10 mouse cellular contexts compared by ENCODE assay signal in the genomic region with DNA sequence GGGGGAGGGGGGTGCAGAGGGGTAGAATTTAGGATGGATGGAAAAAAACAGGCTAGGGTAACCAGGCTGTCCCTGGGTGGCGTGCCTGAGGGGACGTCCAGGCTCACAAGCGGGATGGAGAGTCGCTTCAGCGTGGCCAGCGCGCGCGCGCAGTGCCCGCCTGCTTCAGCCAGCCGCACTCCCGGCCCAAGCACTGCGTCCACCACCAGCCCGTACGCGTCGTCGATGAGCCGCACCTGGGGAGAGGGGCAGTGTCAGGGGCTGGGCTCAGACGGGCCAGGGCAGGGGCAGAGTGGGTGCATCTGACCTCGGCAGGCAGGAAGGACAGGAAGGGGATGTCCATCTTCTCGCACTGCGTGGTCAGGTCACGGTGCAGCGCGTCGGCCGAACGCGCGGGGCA. TPM values are rescaled to one million over a fixed set of nuclear protein-coding genes. Genes with fewer than 3 reads are reported as not detected.
A peak's percentile ranks its signal among the peaks of the same experiment; 100 is the strongest.
DNase-seq lines count a peak whose midpoint lies in the region; ATAC-seq lines count a peak whose summit lies in the region.
"Had no signal": no experiment of that assay in that cellular context is flagged by ENCODE, and none has a peak within 500 bp of the region (broad histone marks: within the 10 kb centered on the region; RNA-seq: fewer than 3 reads in every experiment).

No protein-coding gene starts in this region.

- WGBS in heart, embryonic 14.5 days: 7% methylated on average over 26 of the region's 32 CpGs
- WGBS in hindbrain, embryonic 10.5 days: 5% methylated on average over 32 of the region's 32 CpGs
- 5% methylated on average over 32 of the region's 32 CpGs for WGBS in midbrain, embryonic 11.5 days

- intact Hi-C loops in heart, postnatal 36 days (cut with DNase I): loop anchor here (5.0 kb wide), 1 partner anchor 262 kb away; a partner anchor contains a TSS

- H3K9ac ChIP-seq in heart, embryonic 14.5 days (ENCODE audit: low read length): peak overlapping the region; percentile 31; the same call in 1 of the 2 replicates
- no peak overlapping the region for H3K9ac ChIP-seq in midbrain, embryonic 11.5 days (ENCODE audit: low read length)

- peaks cover 16 to 34% of the 10 kb centered on the region in 2 experiments; a peak in 3 of 4 replicates for H3K4me1 ChIP-seq in heart, embryonic 14.5 days (ENCODE audit: control insufficient read depth in 2 of 2, insufficient read depth in 2 of 2, low read length in 2 of 2)
- H3K4me1 ChIP-seq in brown adipose tissue, adult 24 weeks (ENCODE audit: control insufficient read depth, insufficient read depth, insufficient read length, low read length): peaks cover 6% of the 10 kb centered on the region; the same call in 1 of the 2 replicates
- peaks cover 67% of the 10 kb centered on the region for H3K4me1 ChIP-seq in hindbrain, embryonic 10.5 days (replicated peaks)
- peaks cover 25% of the 10 kb centered on the region for H3K4me1 ChIP-seq in midbrain, embryonic 11.5 days (ENCODE audit: control insufficient read depth, insufficient read depth, low read length)

- peaks cover 67% of the 10 kb centered on the region for H3K27me3 ChIP-seq in heart, embryonic 14.5 days (ENCODE audit: control insufficient read depth, insufficient read depth, low read length)
- peaks cover 85% of the 10 kb centered on the region for H3K27me3 ChIP-seq in hindbrain, embryonic 10.5 days (ENCODE audit: insufficient read depth, poor library complexity, severe bottlenecking)
- H3K27me3 ChIP-seq in midbrain, embryonic 11.5 days (ENCODE audit: control insufficient read depth, insufficient read depth, low read length): peaks cover 69% of the 10 kb centered on the region

- no peaks in the 10 kb centered on the region for H3K9me3 ChIP-seq in heart, embryonic 14.5 days (ENCODE audit: control insufficient read depth, low read length)
- no peaks in the 10 kb centered on the region for H3K9me3 ChIP-seq in hindbrain, embryonic 10.5 days
- H3K9me3 ChIP-seq in midbrain, embryonic 11.5 days (ENCODE audit: control insufficient read depth, low read length): no peaks in the 10 kb centered on the region

- peak overlapping the region; percentile 67 for H3K4me2 ChIP-seq in heart, embryonic 14.5 days (ENCODE audit: low read length)
- no peak overlapping the region for H3K4me2 ChIP-seq in midbrain, embryonic 11.5 days

- no peak for DNase-seq in heart, postnatal 36 days
- DNase-seq in hindbrain, embryonic 10.5 days (ENCODE audit: low spot score): peak; percentile 34
- peak; percentile 87 for DNase-seq in midbrain, embryonic 11.5 days (ENCODE audit: low spot score, missing footprints)
- DNase-seq in right cerebral cortex, postnatal 25 days: no peak
- DNase-seq in thymus, postnatal 36 days: no peak
- DNase-seq in adrenal gland, postnatal 25 days: no peak
- DNase-seq: layer of hippocampus, postnatal 36 days had no signal

- peaks cover 26% of the 10 kb centered on the region for H3K36me3 ChIP-seq in heart, embryonic 14.5 days (ENCODE audit: control insufficient read depth, insufficient read depth, low read length)
- H3K36me3 ChIP-seq in hindbrain, embryonic 10.5 days: peaks cover 20% of the 10 kb centered on the region
- no peaks in the 10 kb centered on the region; the same call in 1 of the 2 replicates for H3K36me3 ChIP-seq in midbrain, embryonic 11.5 days (ENCODE audit: control insufficient read depth, insufficient read depth, low read length)

- H3K27ac ChIP-seq in heart, embryonic 14.5 days (replicated peaks in 1 of 2; ENCODE audit: control insufficient read depth in 1 of 2, insufficient read depth in 1 of 2, low read depth in 2 of 2, low read length in 2 of 2): no peak overlapping the region
- no peak overlapping the region for H3K27ac ChIP-seq in brown adipose tissue, adult 24 weeks (replicated peaks; ENCODE audit: low read depth, low read length)
- H3K27ac ChIP-seq in hindbrain, embryonic 10.5 days: no peak overlapping the region
- H3K27ac ChIP-seq in midbrain, embryonic 11.5 days (ENCODE audit: low read depth, low read length): no peak overlapping the region

- ATAC-seq in heart, embryonic 14.5 days (ENCODE audit: insufficient number of reproducible peaks, insufficient read depth, low FRiP score, low read depth): no peak
- peak; percentile 7; the same call in 1 of the 2 replicates for ATAC-seq in midbrain, embryonic 11.5 days (ENCODE audit: low FRiP score)

- H3K4me3 ChIP-seq in heart, embryonic 14.5 days (ENCODE audit: control insufficient read depth in 1 of 2, insufficient read depth in 1 of 2, low read depth in 1 of 2, low read length in 2 of 2): peak overlapping the region; percentile 27 to 37
- peak overlapping the region; percentile 48 for H3K4me3 ChIP-seq in brown adipose tissue, adult 24 weeks (ENCODE audit: insufficient read depth, low read depth, low read length)
- H3K4me3 ChIP-seq in hindbrain, embryonic 10.5 days: peak overlapping the region; percentile 38
- peak overlapping the region; percentile 1 for H3K4me3 ChIP-seq in midbrain, embryonic 11.5 days (ENCODE audit: low read depth, low read length)

RNA-seq across cellular contexts. Expression of a gene that starts 1.4 kb away (rescaled TPM):
- polyA plus RNA-seq in heart, embryonic 14.5 days (2014; fragmentation: Nextera tagmentation; extraction: Ambion mirVana): 0.30 and 0.42 TPM in 2 replicates
- 1 to 10 TPM; 1.7 to 2.4 TPM for total RNA-seq in heart, postnatal 36 days (2021)
- polyA plus RNA-seq in brown adipose tissue, adult 24 weeks (2012; ENCODE audit: insufficient read depth, insufficient read length, missing spikeins): not detected in 2 replicates
- 0.44 and 0.47 TPM in 2 replicates for polyA plus RNA-seq in hindbrain, embryonic 10.5 days (2016; fragmentation: Nextera tagmentation; extraction: Ambion mirVana)
- polyA plus RNA-seq in midbrain, embryonic 11.5 days (2014; fragmentation: Nextera tagmentation; extraction: Ambion mirVana): 0.31 and 0.40 TPM in 2 replicates
- total RNA-seq in adrenal gland, postnatal 25 days (2021): not detected in 2 replicates
- total RNA-seq: common myeloid progenitor, adult 5-6 weeks had no signal

RNA-seq across cellular contexts. Expression of a gene that starts 13.1 kb away (rescaled TPM):
- polyA plus RNA-seq in heart, embryonic 14.5 days (2014; fragmentation: Nextera tagmentation; extraction: Ambion mirVana): 1.5 and 1.8 TPM in 2 replicates
- not detected for total RNA-seq in heart, postnatal 36 days (2021)
- polyA plus RNA-seq in brown adipose tissue, adult 24 weeks (2012; ENCODE audit: insufficient read depth, insufficient read length, missing spikeins): not detected in 2 replicates
- 4.7 and 4.8 TPM in 2 replicates for polyA plus RNA-seq in hindbrain, embryonic 10.5 days (2016; fragmentation: Nextera tagmentation; extraction: Ambion mirVana)
- 3.4 and 4.0 TPM in 2 replicates for polyA plus RNA-seq in midbrain, embryonic 11.5 days (2014; fragmentation: Nextera tagmentation; extraction: Ambion mirVana)
- 0.24 TPM in 1 of 2 replicates, not detected in the other for total RNA-seq in adrenal gland, postnatal 25 days (2021)
- total RNA-seq: common myeloid progenitor, adult 5-6 weeks had no signal

RNA-seq across cellular contexts. Expression of a gene that starts 13.5 kb away (rescaled TPM):
- polyA plus RNA-seq in heart, embryonic 14.5 days (2014; fragmentation: Nextera tagmentation; extraction: Ambion mirVana): 409 and 446 TPM in 2 replicates
- 100 to 1,000 TPM; 451 to 482 TPM for total RNA-seq in heart, postnatal 36 days (2021)
- polyA plus RNA-seq in brown adipose tissue, adult 24 weeks (2012; ENCODE audit: insufficient read depth, insufficient read length, missing spikeins): 437 and 615 TPM in 2 replicates
- polyA plus RNA-seq in hindbrain, embryonic 10.5 days (2016; fragmentation: Nextera tagmentation; extraction: Ambion mirVana): 166 and 177 TPM in 2 replicates
- 167 and 172 TPM in 2 replicates for polyA plus RNA-seq in midbrain, embryonic 11.5 days (2014; fragmentation: Nextera tagmentation; extraction: Ambion mirVana)
- 158 TPM in 2 replicates for total RNA-seq in adrenal gland, postnatal 25 days (2021)

RNA-seq across cellular contexts. Expression of a gene that starts 13.6 kb away (rescaled TPM):
- polyA plus RNA-seq in heart, embryonic 14.5 days (2014; fragmentation: Nextera tagmentation; extraction: Ambion mirVana): 5.6 and 8.4 TPM in 2 replicates
- total RNA-seq in heart, postnatal 36 days (2021): 10 to 100 TPM in 1 of 2 experiments, 1 to 10 TPM in 1; 9.1 to 12.1 TPM
- 8.4 and 10.4 TPM in 2 replicates for polyA plus RNA-seq in brown adipose tissue, adult 24 weeks (2012; ENCODE audit: insufficient read depth, insufficient read length, missing spikeins)
- polyA plus RNA-seq in hindbrain, embryonic 10.5 days (2016; fragmentation: Nextera tagmentation; extraction: Ambion mirVana): 4.9 and 7.3 TPM in 2 replicates
- polyA plus RNA-seq in midbrain, embryonic 11.5 days (2014; fragmentation: Nextera tagmentation; extraction: Ambion mirVana): 3.2 and 3.6 TPM in 2 replicates
- total RNA-seq in adrenal gland, postnatal 25 days (2021): 1.7 and 4.5 TPM in 2 replicates
- total RNA-seq: common myeloid progenitor, adult 5-6 weeks had no signal

RNA-seq across cellular contexts. Expression of a gene that starts 56.6 kb away (rescaled TPM):
- polyA plus RNA-seq in heart, embryonic 14.5 days (2014; fragmentation: Nextera tagmentation; extraction: Ambion mirVana): 3.2 and 5.0 TPM in 2 replicates
- total RNA-seq in heart, postnatal 36 days (2021): not detected
- not detected in 2 replicates for polyA plus RNA-seq in brown adipose tissue, adult 24 weeks (2012; ENCODE audit: insufficient read depth, insufficient read length, missing spikeins)
- 39.8 and 49.9 TPM in 2 replicates for polyA plus RNA-seq in hindbrain, embryonic 10.5 days (2016; fragmentation: Nextera tagmentation; extraction: Ambion mirVana)
- polyA plus RNA-seq in midbrain, embryonic 11.5 days (2014; fragmentation: Nextera tagmentation; extraction: Ambion mirVana): 33.9 and 39.1 TPM in 2 replicates
- 1.7 and 2.5 TPM in 2 replicates for total RNA-seq in adrenal gland, postnatal 25 days (2021)

Comparison
In these comparisons a context has a peak if more than half of its experiments do, and no peak if none do; other contexts are left out.
1. DNase-seq: peak in hindbrain, embryonic 10.5 days (single experiment) and midbrain, embryonic 11.5 days (single experiment); none in heart, postnatal 36 days (0 of 2), right cerebral cortex, postnatal 25 days (single experiment), thymus, postnatal 36 days (0 of 2) and adrenal gland, postnatal 25 days (single experiment).
2. Peak in every context shown above with its lines, with median percentiles within 50 percentile points of each other: H3K4me3 ChIP-seq.